Mouse (Mus musculus) MEL (cell line): ENCODE data around the gene Plcb1. TPM values are rescaled to one million over a fixed set of nuclear protein-coding genes. Genes with fewer than 3 reads are reported as not detected.

ENCODE experiments used
- DNase-seq: peaks from one replicate; pipeline ENCODE4 v3.0.0; 2011; ENCODE audit warnings: low read depth, low spot score
- H3K27ac ChIP-seq: 2 replicates; pipeline ENCODE4 v1.5.1; 2012; ENCODE audit warnings: low read depth, mild to moderate bottlenecking, control low read depth, low read length, moderate library complexity; ENCODE audit not compliant: control insufficient read depth
- H3K27me3 ChIP-seq, 2 experiments: fragments of 150-350 bp in 1 of 2; sonication (generic) in 1 of 2; 2 replicates each; pipeline ENCODE4 v1.6.1; 2012; ENCODE audit warnings: low read length in 2 of 2, mild to moderate bottlenecking in 2 of 2, improper control_type of control experiment in 1 of 2, moderate library complexity in 1 of 2; ENCODE audit not compliant: insufficient read depth in 2 of 2, control insufficient read depth in 1 of 2
- H3K36me3 ChIP-seq, 2 experiments: 2 replicates each; pipeline ENCODE4 v1.6.1; 2012 to 2014; ENCODE audit warnings: low read length in 2 of 2, improper control_type of control experiment in 1 of 2, inconsistent platforms in 1 of 2, mild to moderate bottlenecking in 1 of 2; ENCODE audit not compliant: insufficient read depth in 2 of 2, control insufficient read depth in 1 of 2
- H3K4me1 ChIP-seq, 2 experiments: fragments of 150-350 bp in 1 of 2; sonication (generic) in 1 of 2; 2 replicates each; pipeline ENCODE4 v1.6.1; 2012; ENCODE audit warnings: low read length in 2 of 2, improper control_type of control experiment in 1 of 2, mild to moderate bottlenecking in 1 of 2; ENCODE audit not compliant: insufficient read depth in 2 of 2, control insufficient read depth in 1 of 2
- H3K4me3 ChIP-seq, 2 experiments: fragments of 150-350 bp in 1 of 2; sonication (generic) in 1 of 2; 2 replicates each; pipeline ENCODE4 v1.5.1; 2012; ENCODE audit warnings: low read depth in 2 of 2, low read length in 2 of 2, mild to moderate bottlenecking in 2 of 2, moderate library complexity in 2 of 2, control low read depth in 1 of 2, improper control_type of control experiment in 1 of 2; ENCODE audit not compliant: control insufficient read depth in 1 of 2, insufficient read depth in 1 of 2
- H3K79me2 ChIP-seq: 2 replicates; pipeline ENCODE4 v1.6.1; 2012; ENCODE audit warnings: mild to moderate bottlenecking, low read length, moderate library complexity; ENCODE audit not compliant: control insufficient read depth, poor library complexity, insufficient read depth
- H3K9ac ChIP-seq: 2 replicates; pipeline ENCODE4 v1.6.1; 2012; ENCODE audit warnings: low read depth, mild to moderate bottlenecking, control low read depth, low read length, moderate library complexity; ENCODE audit not compliant: control insufficient read depth, poor library complexity, severe bottlenecking
- H3K9me3 ChIP-seq: fragments of 150-350 bp; sonication (generic); replicated peaks from 2 replicates; pipeline ENCODE4 v1.6.1; 2012; ENCODE audit warnings: mild to moderate bottlenecking, low read length, improper control_type of control experiment, moderate library complexity; ENCODE audit not compliant: insufficient read depth
- CHD2 ChIP-seq: IDR thresholded peaks from 2 replicates; pipeline ENCODE4 v1.6.1; 2011; ENCODE audit warnings: low read length, improper control_type of control experiment
- CTCF ChIP-seq, 3 experiments: IDR thresholded peaks in 2 of 3; conservative IDR thresholded peaks in 1 of 3; 2 replicates each; pipeline ENCODE4 v1.5.1; 2011 to 2012; ENCODE audit warnings: low read length in 3 of 3, low read depth in 2 of 3, mild to moderate bottlenecking in 2 of 3, improper control_type of control experiment in 1 of 3, inconsistent platforms in 1 of 3, mixed read lengths in 1 of 3, moderate library complexity in 1 of 3; ENCODE audit not compliant: control insufficient read depth in 1 of 3, insufficient read depth in 1 of 3, poor library complexity in 1 of 3, severe bottlenecking in 1 of 3
- E2F4 ChIP-seq: IDR thresholded peaks from 2 replicates; pipeline ENCODE4 v1.6.1; 2011; ENCODE audit warnings: low read depth, low read length, improper control_type of control experiment, borderline replicate concordance
- ELF1 ChIP-seq: IDR thresholded peaks from 2 replicates; pipeline ENCODE4 v1.6.1; 2014; ENCODE audit warnings: low read depth, mild to moderate bottlenecking, inconsistent platforms, low read length, improper control_type of control experiment, moderate library complexity
- EP300 ChIP-seq, 2 experiments: IDR thresholded peaks; 2 replicates each; pipeline ENCODE4 v1.6.1; 2011; ENCODE audit warnings: improper control_type of control experiment in 2 of 2, low read length in 2 of 2, low read depth in 1 of 2, mild to moderate bottlenecking in 1 of 2
- GATA1 ChIP-seq: IDR thresholded peaks from 2 replicates; pipeline ENCODE4 v1.6.1; 2011; ENCODE audit warnings: low read depth, low read length, improper control_type of control experiment
- HCFC1 ChIP-seq: IDR thresholded peaks from 2 replicates; pipeline ENCODE4 v1.6.1; 2012; ENCODE audit warnings: low read depth, mild to moderate bottlenecking, inconsistent platforms, low read length, improper control_type of control experiment, moderate library complexity
- MAX ChIP-seq: IDR thresholded peaks from 2 replicates; pipeline ENCODE4 v1.6.1; 2011; ENCODE audit warnings: low read length, improper control_type of control experiment
- MEF2A ChIP-seq: IDR thresholded peaks from 2 replicates; pipeline ENCODE4 v1.6.1; 2014; ENCODE audit warnings: low read depth, mild to moderate bottlenecking, inconsistent platforms, low read length, improper control_type of control experiment; ENCODE audit not compliant: poor library complexity, insufficient replicate concordance, severe bottlenecking; ENCODE audit errors: extremely low read depth
- MYC ChIP-seq: IDR thresholded peaks from 2 replicates; pipeline ENCODE4 v1.6.1; 2011; ENCODE audit warnings: low read depth, mild to moderate bottlenecking, low read length, improper control_type of control experiment, moderate library complexity
- NELFE ChIP-seq: IDR thresholded peaks from 2 replicates; pipeline ENCODE4 v1.6.1; 2011; ENCODE audit warnings: low read depth, low read length, improper control_type of control experiment
- NRF1 ChIP-seq: IDR thresholded peaks from 2 replicates; pipeline ENCODE4 v1.6.1; 2014; ENCODE audit warnings: low read depth, mild to moderate bottlenecking, inconsistent platforms, low read length, improper control_type of control experiment, moderate library complexity; ENCODE audit not compliant: poor library complexity, insufficient read depth, severe bottlenecking
- POLR2A ChIP-seq, 2 experiments: IDR thresholded peaks; 2 replicates each; pipeline ENCODE4 v1.6.1; 2011 to 2012; ENCODE audit warnings: low read length in 2 of 2, mild to moderate bottlenecking in 2 of 2, control low read depth in 1 of 2, improper control_type of control experiment in 1 of 2, low read depth in 1 of 2, moderate library complexity in 1 of 2; ENCODE audit not compliant: control insufficient read depth in 1 of 2, insufficient read depth in 1 of 2, poor library complexity in 1 of 2
- POLR2AphosphoS2 ChIP-seq: IDR thresholded peaks from 2 replicates; pipeline ENCODE4 v1.6.1; 2011; ENCODE audit warnings: low read length, improper control_type of control experiment
- SIN3A ChIP-seq: IDR thresholded peaks from 2 replicates; pipeline ENCODE4 v1.6.1; 2012; ENCODE audit warnings: low read length, improper control_type of control experiment, inconsistent platforms
- UBTF ChIP-seq: IDR thresholded peaks from 2 replicates; pipeline ENCODE4 v1.6.1; 2012; ENCODE audit warnings: low read depth, mild to moderate bottlenecking, inconsistent platforms, low read length, improper control_type of control experiment, moderate library complexity, borderline replicate concordance; ENCODE audit not compliant: insufficient read depth
- USF1 ChIP-seq: IDR thresholded peaks from 2 replicates; pipeline ENCODE4 v1.6.1; 2014; ENCODE audit warnings: low read depth, mild to moderate bottlenecking, inconsistent platforms, low read length, improper control_type of control experiment, moderate library complexity
- ZKSCAN1 ChIP-seq: IDR thresholded peaks from 2 replicates; pipeline ENCODE4 v1.6.1; 2012; ENCODE audit warnings: low read depth, mild to moderate bottlenecking, inconsistent platforms, low read length, improper control_type of control experiment, moderate library complexity
- ZNF384 ChIP-seq: IDR thresholded peaks from 2 replicates; pipeline ENCODE4 v1.6.1; 2012; ENCODE audit warnings: low read depth, mild to moderate bottlenecking, inconsistent platforms, low read length, improper control_type of control experiment
- polyA plus RNA-seq, 2 experiments: library from polyadenylated mRNA; stranded (reverse) in 1 of 2; unstranded in 1 of 2; fragments of >175 nt in 1 of 2; fragments of >200 nt in 1 of 2; gene quantifications; 2 replicates each; pipeline versions ENCODE4 v1.2.1 to v1.2.4; 2012; ENCODE audit warnings: low replicate concordance in 2 of 2, low read depth in 1 of 2; ENCODE audit not compliant: insufficient read length in 2 of 2, insufficient read depth in 1 of 2, missing spikeins in 1 of 2
- total RNA-seq: library from RNA; depleted of rRNA; stranded (reverse); fragments of 300-350 nt; gene quantifications from 2 replicates; pipeline ENCODE4 v1.2.3, GENCODE M21; 2012

Plcb1 gene
- total and polyA plus RNA-seq, 3 experiments = not detected

DNA sequence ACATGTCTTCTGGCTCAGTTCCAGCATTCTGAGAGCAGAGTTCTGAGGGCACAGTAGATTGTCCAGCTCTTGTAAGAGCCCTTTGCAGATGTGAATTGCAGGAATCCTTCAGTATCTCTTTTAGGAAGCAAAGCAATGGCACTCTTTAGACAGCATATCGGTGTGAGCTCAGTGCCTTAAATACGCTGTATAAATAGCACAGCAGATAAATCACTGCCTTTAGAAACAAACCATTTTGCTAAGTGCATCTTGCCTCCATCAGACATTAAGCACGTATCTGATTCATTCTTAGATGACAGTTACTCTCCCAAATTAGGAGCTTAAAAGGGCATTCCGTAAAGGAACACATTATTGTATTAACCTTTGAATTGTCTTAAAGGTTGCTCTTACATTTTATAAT lies 416.5 kb downstream of the Plcb1 start:
- Histone ChIP-seq H3K4me1 (no peaks in the 10 kb centered on the region), H3K9me3 (no peaks in the 10 kb centered on the region), H3K9ac (no peak overlapping the region), H3K36me3 (no peaks in the 10 kb centered on the region), H3K27me3 (no peaks in the 10 kb centered on the region), H3K4me3 (no peak overlapping the region), H3K79me2 (no peaks in the 10 kb centered on the region), H3K27ac (no peak overlapping the region)
- no peak for DNase-seq
- TF ChIP-seq GATA1 (no peak), SIN3A (no peak), USF1 (no peak), MYC (no peak)

- Histone ChIP-seq H3K4me1 (no peaks in the 10 kb centered on the region), H3K9ac (no peak overlapping the region), H3K79me2 (no peaks in the 10 kb centered on the region), H3K9me3 (no peaks in the 10 kb centered on the region), H3K36me3 (no peaks in the 10 kb centered on the region), H3K27me3 (no peaks in the 10 kb centered on the region), H3K27ac (no peak overlapping the region)
- TF ChIP-seq NRF1 (no peak), E2F4 (no peak), SIN3A (no peak), GATA1 (no peak), POLR2A (IDR thresholded peaks at IDR 0.05; ENCODE audit: control insufficient read depth in 1 of 2, insufficient read depth in 1 of 2, low read depth in 1 of 2, low read length in 2 of 2, poor library complexity in 1 of 2) (no peak), CTCF (IDR thresholded peaks at IDR 0.05 in 2 of 3, conservative IDR thresholded peaks at IDR 0.05 in 1 of 3; ENCODE audit: control insufficient read depth in 1 of 3, insufficient read depth in 1 of 3, low read depth in 2 of 3, low read length in 3 of 3, poor library complexity in 1 of 3, severe bottlenecking in 1 of 3) (no peak), HCFC1 (no peak), CHD2 (no peak), ZKSCAN1 (no peak)
- TF ChIP-seq, all 39 proteins: peak for 0
- no peak overlapping the region for H3K4me3 ChIP-seq
- DNase-seq = no peak
Measured at GRCm38 (mm10) chr2:135204141-135205120, 418.6 kb downstream of the Plcb1 start.

- no peaks in the 10 kb centered on the region for H3K36me3 ChIP-seq
- H3K27me3 ChIP-seq = no peaks in the 10 kb centered on the region
- H3K27ac ChIP-seq = no peak overlapping the region
- H3K4me1 ChIP-seq = no peaks in the 10 kb centered on the region
- no peak for DNase-seq
- H3K4me3 ChIP-seq = no peak overlapping the region
- no peak for TF ChIP-seq MYC
- no peak for TF ChIP-seq MAX
- no peak for TF ChIP-seq MEF2A
- TF ChIP-seq ZNF384 = no peak
- no peak for TF ChIP-seq POLR2AphosphoS2
- no peak for TF ChIP-seq UBTF
- TF ChIP-seq ZKSCAN1 = no peak
- no peak for TF ChIP-seq ELF1
- no peak for TF ChIP-seq NELFE
- TF ChIP-seq NRF1 = no peak
- no peak for TF ChIP-seq USF1
- TF ChIP-seq EP300 (IDR thresholded peaks at IDR 0.05; ENCODE audit: low read depth in 1 of 2, low read length in 2 of 2) = no peak
- TF ChIP-seq, all 39 proteins: peak for 0
- Histone ChIP-seq H3K9me3 (no peaks in the 10 kb centered on the region), H3K9ac (no peak overlapping the region), H3K79me2 (no peaks in the 10 kb centered on the region)
Measured at GRCm38 (mm10) chr2:135208890-135209289, 423.0 kb downstream of the Plcb1 start.
